Mouse (Mus musculus): ENCODE measurements at regions not wholly inside any gene's neighbourhood (a gene's known extent, or its start where the extent isn't known, plus 50 kb on each side); places are given as distances from the start of the nearest gene placed in this dataset.

DNA sequence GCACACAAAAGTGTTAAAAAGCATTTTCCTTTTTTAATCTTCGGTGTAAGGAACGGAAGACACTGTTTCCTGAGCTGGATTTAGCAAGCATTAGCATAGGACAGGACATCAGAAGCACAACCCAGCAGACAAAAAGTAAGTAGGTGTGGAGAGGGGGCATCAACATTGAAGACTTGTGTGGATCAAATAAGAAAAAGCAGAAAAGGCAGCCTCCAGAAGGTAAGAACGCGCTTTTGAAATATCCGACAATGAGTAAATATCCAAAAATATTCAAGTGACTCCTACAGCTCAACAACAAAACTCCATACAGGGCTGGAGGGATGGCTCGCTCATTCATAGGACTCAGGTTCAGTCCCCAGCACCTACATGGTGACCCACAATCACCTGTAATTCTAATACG lies 286.9 kb downstream of the Pdcd6ip start:
- H3K9me3 ChIP-seq (replicated peaks; ENCODE audit: control insufficient read depth, low read length) = no peaks in the 10 kb centered on the region
- no peak overlapping the region for H3K4me3 ChIP-seq (ENCODE audit: low read length)
- WGBS = 88% methylated on average over 7 of the region's 7 CpGs
- H3K4me1 ChIP-seq (ENCODE audit: control insufficient read depth, insufficient read depth, low read length) = no peaks in the 10 kb centered on the region
- no peak overlapping the region for H3K9ac ChIP-seq (ENCODE audit: low read length)
- H3K4me2 ChIP-seq (ENCODE audit: low read depth, low read length) = no peak overlapping the region
- no peaks in the 10 kb centered on the region for H3K36me3 ChIP-seq (ENCODE audit: control insufficient read depth, insufficient read depth)
- ATAC-seq (replicated peaks; ENCODE audit: extremely low read depth, insufficient read depth, low FRiP score) = no peak
- no peaks in the 10 kb centered on the region for H3K27me3 ChIP-seq (ENCODE audit: control insufficient read depth, insufficient read depth, low read length)
- H3K27ac ChIP-seq (ENCODE audit: low read length) = no peak overlapping the region

DNA sequence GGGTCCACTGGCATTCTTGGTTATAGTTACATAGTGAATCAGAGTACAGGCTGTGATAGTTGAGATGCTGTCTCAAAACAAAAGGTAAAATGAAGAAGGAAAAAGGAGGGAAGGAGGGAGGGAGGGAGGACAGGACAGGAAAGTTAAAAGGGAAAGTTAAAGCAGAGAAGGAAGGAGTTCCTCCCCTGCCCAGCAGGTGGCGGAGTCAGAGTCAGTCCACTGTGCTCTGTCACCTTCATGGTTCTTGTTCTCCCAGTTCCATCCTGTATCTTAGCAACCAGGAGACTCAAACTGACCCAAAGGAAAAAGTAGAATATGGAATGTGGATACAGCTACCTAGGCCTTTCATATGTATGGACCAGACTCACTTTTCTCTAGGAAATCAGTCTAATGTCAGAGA lies 288.3 kb downstream of the Pdcd6ip start:
- H3K4me3 ChIP-seq (ENCODE audit: low read length) = no peak overlapping the region
- H3K36me3 ChIP-seq (ENCODE audit: control insufficient read depth, insufficient read depth) = no peaks in the 10 kb centered on the region
- 100% methylated on average over 1 of the region's 1 CpGs for WGBS
- no peak overlapping the region for H3K4me2 ChIP-seq (ENCODE audit: low read depth, low read length)
- no peak overlapping the region for H3K27ac ChIP-seq (ENCODE audit: low read length)
- no peaks in the 10 kb centered on the region for H3K27me3 ChIP-seq (ENCODE audit: control insufficient read depth, insufficient read depth, low read length)
- no peaks in the 10 kb centered on the region for H3K9me3 ChIP-seq (replicated peaks; ENCODE audit: control insufficient read depth, low read length)
- H3K9ac ChIP-seq (ENCODE audit: low read length) = no peak overlapping the region
- no peaks in the 10 kb centered on the region for H3K4me1 ChIP-seq (ENCODE audit: control insufficient read depth, insufficient read depth, low read length)
- ATAC-seq (replicated peaks; ENCODE audit: extremely low read depth, insufficient read depth, low FRiP score) = no peak

DNA sequence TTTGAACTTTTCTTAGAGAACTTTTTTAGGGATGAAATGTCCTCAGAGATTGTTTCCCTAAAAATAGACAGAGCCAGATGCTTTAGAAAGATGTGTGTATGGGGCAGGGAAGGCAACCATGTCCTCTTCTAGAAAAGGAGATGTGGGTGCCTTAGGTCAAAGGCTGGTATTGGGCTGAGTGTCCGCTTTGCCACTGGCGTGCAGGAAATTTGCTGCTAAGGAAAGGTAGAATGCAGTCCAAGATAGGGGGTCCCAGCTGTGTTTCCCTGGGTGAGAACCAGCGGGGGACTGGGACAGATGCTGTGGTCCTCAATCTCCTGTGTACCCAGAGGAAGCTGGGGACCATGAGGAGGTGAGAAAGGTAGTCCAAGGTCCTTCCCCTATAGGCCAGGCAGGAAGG lies 291.0 kb downstream of the Pdcd6ip start:
- Histone ChIP-seq H3K9ac (ENCODE audit: low read length) (no peak overlapping the region), H3K27ac (ENCODE audit: low read length) (no peak overlapping the region), H3K36me3 (ENCODE audit: control insufficient read depth, insufficient read depth) (no peaks in the 10 kb centered on the region), H3K4me3 (ENCODE audit: low read length) (no peak overlapping the region), H3K9me3 (replicated peaks; ENCODE audit: control insufficient read depth, low read length) (no peaks in the 10 kb centered on the region), H3K27me3 (ENCODE audit: control insufficient read depth, insufficient read depth, low read length) (no peaks in the 10 kb centered on the region), H3K4me1 (ENCODE audit: control insufficient read depth, insufficient read depth, low read length) (no peaks in the 10 kb centered on the region), H3K4me2 (ENCODE audit: low read depth, low read length) (no peak overlapping the region)
- WGBS = 87% methylated on average over 3 of the region's 3 CpGs
- no peak for ATAC-seq (replicated peaks; ENCODE audit: extremely low read depth, insufficient read depth, low FRiP score)

DNA sequence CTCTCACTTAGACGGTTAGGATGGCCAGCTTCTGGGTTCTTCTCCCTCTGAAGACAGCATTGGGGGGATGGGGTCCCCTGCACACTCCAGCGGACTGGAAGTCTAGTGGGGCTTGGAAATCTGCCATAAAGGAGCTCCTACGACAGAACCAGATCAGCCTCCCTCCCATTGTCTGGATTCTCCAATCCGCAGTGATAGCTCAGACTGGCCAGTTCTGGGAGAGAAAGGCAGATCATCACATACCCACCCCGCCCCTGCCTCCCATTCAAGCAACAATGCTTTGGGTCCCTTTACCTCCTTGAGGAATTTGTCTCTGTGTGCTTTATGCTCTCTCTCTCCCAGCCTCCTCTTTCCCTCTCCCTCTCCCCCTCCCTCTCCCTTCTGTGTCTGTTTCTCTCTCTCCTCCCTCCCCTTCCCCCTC lies 292.5 kb downstream of the Pdcd6ip start:
- Histone ChIP-seq H3K4me1 (ENCODE audit: control insufficient read depth, insufficient read depth, low read length) (no peaks in the 10 kb centered on the region), H3K27me3 (ENCODE audit: control insufficient read depth, insufficient read depth, low read length) (no peaks in the 10 kb centered on the region), H3K9ac (ENCODE audit: low read length) (no peak overlapping the region), H3K9me3 (replicated peaks; ENCODE audit: control insufficient read depth, low read length) (no peaks in the 10 kb centered on the region), H3K4me3 (ENCODE audit: low read length) (no peak overlapping the region), H3K36me3 (ENCODE audit: control insufficient read depth, insufficient read depth) (no peaks in the 10 kb centered on the region), H3K4me2 (ENCODE audit: low read depth, low read length) (no peak overlapping the region), H3K27ac (ENCODE audit: low read length) (no peak overlapping the region)
- ATAC-seq (replicated peaks; ENCODE audit: extremely low read depth, insufficient read depth, low FRiP score) = no peak
- 41% methylated on average over 5 of the region's 5 CpGs for WGBS

- Histone ChIP-seq H3K4me3 (ENCODE audit: low read length) (no peak overlapping the region), H3K4me2 (ENCODE audit: low read depth, low read length) (no peak overlapping the region), H3K27me3 (ENCODE audit: control insufficient read depth, insufficient read depth, low read length) (no peaks in the 10 kb centered on the region), H3K36me3 (ENCODE audit: control insufficient read depth, insufficient read depth) (no peaks in the 10 kb centered on the region), H3K9me3 (replicated peaks; ENCODE audit: control insufficient read depth, low read length) (no peaks in the 10 kb centered on the region), H3K9ac (ENCODE audit: low read length) (no peak overlapping the region), H3K4me1 (ENCODE audit: control insufficient read depth, insufficient read depth, low read length) (no peaks in the 10 kb centered on the region), H3K27ac (ENCODE audit: low read length) (no peak overlapping the region)
- ATAC-seq (replicated peaks; ENCODE audit: extremely low read depth, insufficient read depth, low FRiP score) = no peak
- WGBS = 51% methylated on average over 1 of the region's 1 CpGs
Observed at GRCm38 (mm10) chr9:113414690-113415089, 293.4 kb downstream of the Pdcd6ip start.

DNA sequence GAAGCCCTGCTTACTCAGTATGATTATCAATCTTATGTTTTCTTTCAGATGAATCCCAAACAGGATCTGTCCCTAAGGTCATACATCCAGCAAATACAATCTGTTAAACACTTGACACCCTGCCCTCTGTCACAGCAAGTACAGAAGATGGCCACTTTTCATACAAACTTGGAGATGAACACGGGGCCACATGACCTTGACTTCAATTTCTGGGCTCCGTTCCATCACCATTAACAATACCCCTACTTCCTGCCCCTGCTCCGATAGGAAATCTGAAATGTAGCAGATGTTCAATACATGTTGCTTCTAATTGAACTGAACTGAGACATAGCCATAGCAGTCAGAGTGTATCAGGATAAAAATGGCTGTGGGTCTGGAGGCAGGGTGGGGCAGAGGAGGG lies 294.2 kb downstream of the Pdcd6ip start:
- Histone ChIP-seq H3K4me1 (ENCODE audit: control insufficient read depth, insufficient read depth, low read length) (no peaks in the 10 kb centered on the region), H3K36me3 (ENCODE audit: control insufficient read depth, insufficient read depth) (no peaks in the 10 kb centered on the region), H3K4me3 (ENCODE audit: low read length) (no peak overlapping the region), H3K27ac (ENCODE audit: low read length) (no peak overlapping the region), H3K4me2 (ENCODE audit: low read depth, low read length) (no peak overlapping the region), H3K27me3 (ENCODE audit: control insufficient read depth, insufficient read depth, low read length) (no peaks in the 10 kb centered on the region), H3K9ac (ENCODE audit: low read length) (no peak overlapping the region), H3K9me3 (replicated peaks; ENCODE audit: control insufficient read depth, low read length) (no peaks in the 10 kb centered on the region)
- WGBS = 47% methylated on average over 3 of the region's 3 CpGs
- no peak for ATAC-seq (replicated peaks; ENCODE audit: extremely low read depth, insufficient read depth, low FRiP score)

DNA sequence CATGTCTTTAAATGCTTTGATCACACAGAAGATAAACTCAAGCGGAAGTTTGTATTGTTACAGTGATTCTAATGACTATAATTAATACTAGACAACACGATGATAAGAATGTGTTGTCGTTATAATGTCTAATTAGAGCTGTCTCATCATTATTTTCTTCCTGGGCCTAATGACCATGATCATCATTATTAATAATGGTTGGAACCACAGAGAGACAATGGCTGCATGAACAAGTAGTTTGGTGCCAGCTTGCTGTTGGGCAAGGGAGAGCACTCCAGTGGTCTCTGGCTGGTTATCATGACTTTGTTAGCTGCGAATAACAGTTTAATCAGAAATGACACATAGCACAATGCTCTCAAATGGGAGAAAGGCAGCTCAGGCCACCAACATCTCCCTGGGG lies 296.4 kb downstream of the Pdcd6ip start:
- ATAC-seq (replicated peaks; ENCODE audit: extremely low read depth, insufficient read depth, low FRiP score) = no peak

GRCm38 (mm10) chr9:113408521-113408920 lies 299.5 kb downstream of the Pdcd6ip start:
- no peaks in the 10 kb centered on the region for H3K36me3 ChIP-seq (ENCODE audit: control insufficient read depth, insufficient read depth)
- H3K27ac ChIP-seq (ENCODE audit: low read length) = no peak overlapping the region
- WGBS = 72% methylated on average over 4 of the region's 4 CpGs
- no peaks in the 10 kb centered on the region for H3K27me3 ChIP-seq (ENCODE audit: control insufficient read depth, insufficient read depth, low read length)
- H3K9me3 ChIP-seq (replicated peaks; ENCODE audit: control insufficient read depth, low read length) = no peaks in the 10 kb centered on the region
- H3K4me2 ChIP-seq (ENCODE audit: low read depth, low read length) = no peak overlapping the region
- H3K4me1 ChIP-seq (ENCODE audit: control insufficient read depth, insufficient read depth, low read length) = no peaks in the 10 kb centered on the region
- H3K9ac ChIP-seq (ENCODE audit: low read length) = no peak overlapping the region
- no peak for ATAC-seq (replicated peaks; ENCODE audit: extremely low read depth, insufficient read depth, low FRiP score)
- no peak overlapping the region for H3K4me3 ChIP-seq (ENCODE audit: low read length)

More for the DNA sequence above, 296.4 kb downstream of the Pdcd6ip start:
- Histone ChIP-seq H3K4me3 (ENCODE audit: low read length) (no peak overlapping the region), H3K27ac (ENCODE audit: low read length) (no peak overlapping the region), H3K4me1 (ENCODE audit: control insufficient read depth, insufficient read depth, low read length) (no peaks in the 10 kb centered on the region), H3K27me3 (ENCODE audit: control insufficient read depth, insufficient read depth, low read length) (no peaks in the 10 kb centered on the region), H3K9me3 (replicated peaks; ENCODE audit: control insufficient read depth, low read length) (no peaks in the 10 kb centered on the region), H3K9ac (ENCODE audit: low read length) (no peak overlapping the region), H3K36me3 (ENCODE audit: control insufficient read depth, insufficient read depth) (no peaks in the 10 kb centered on the region), H3K4me2 (ENCODE audit: low read depth, low read length) (no peak overlapping the region)
- WGBS = 77% methylated on average over 4 of the region's 4 CpGs

DNA sequence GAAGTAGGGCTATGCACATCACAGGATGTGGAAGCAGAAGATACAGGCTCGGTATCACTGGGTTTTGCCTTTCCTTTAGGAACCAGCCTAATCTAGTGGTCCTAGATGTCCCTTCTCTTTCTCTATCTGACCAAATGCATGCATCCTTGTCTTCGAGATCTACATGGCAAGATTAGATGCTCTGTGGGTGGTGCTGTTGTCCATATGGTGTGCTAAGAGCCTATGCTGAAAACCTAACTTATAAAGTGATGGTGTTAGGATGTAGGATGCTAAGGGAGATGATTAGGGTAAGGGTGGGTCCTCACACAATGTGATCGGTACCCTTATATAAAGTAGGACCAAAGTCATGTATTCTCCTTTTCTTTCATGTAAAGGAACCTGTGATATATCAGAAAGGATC lies 313.7 kb downstream of the Pdcd6ip start:
- WGBS = 74% methylated on average over 3 of the region's 3 CpGs
- Histone ChIP-seq H3K4me1 (ENCODE audit: control insufficient read depth, insufficient read depth, low read length) (no peaks in the 10 kb centered on the region), H3K4me3 (ENCODE audit: low read length) (no peak overlapping the region), H3K9ac (ENCODE audit: low read length) (no peak overlapping the region), H3K4me2 (ENCODE audit: low read depth, low read length) (no peak overlapping the region), H3K36me3 (ENCODE audit: control insufficient read depth, insufficient read depth) (no peaks in the 10 kb centered on the region), H3K9me3 (replicated peaks; ENCODE audit: control insufficient read depth, low read length) (no peaks in the 10 kb centered on the region), H3K27me3 (ENCODE audit: control insufficient read depth, insufficient read depth, low read length) (no peaks in the 10 kb centered on the region), H3K27ac (ENCODE audit: low read length) (no peak overlapping the region)
- ATAC-seq (replicated peaks; ENCODE audit: extremely low read depth, insufficient read depth, low FRiP score) = no peak

DNA sequence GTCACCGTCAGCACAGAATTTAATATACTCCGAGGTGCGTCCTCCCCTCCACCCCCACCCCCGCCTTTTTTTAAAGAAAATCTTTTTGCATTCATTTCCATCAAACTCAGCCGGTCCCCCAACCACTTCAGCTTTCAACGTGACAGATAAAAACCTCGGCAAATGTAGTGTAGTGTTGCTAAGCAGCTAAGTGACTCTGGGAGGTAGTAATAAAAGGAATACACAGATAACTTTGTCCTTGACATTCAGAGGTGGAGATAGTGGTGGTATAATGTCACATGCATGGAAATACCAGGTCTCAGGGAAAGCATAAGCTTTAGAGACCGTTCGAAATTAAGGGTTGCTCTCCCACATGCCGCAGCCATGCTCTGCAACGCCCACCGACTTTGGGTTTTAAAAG lies 320.7 kb downstream of the Pdcd6ip start:
- H3K9ac ChIP-seq (ENCODE audit: low read length) = no peak overlapping the region
- 39% methylated on average over 12 of the region's 12 CpGs for WGBS
- H3K27ac ChIP-seq (ENCODE audit: low read length) = 0 out of 2 replicates have a peak overlapping the region, but pooled peaks have one; percentile 7
- peak overlapping the region; percentile 33; the same call in 1 of the 2 replicates for H3K4me2 ChIP-seq (ENCODE audit: low read depth, low read length)
- H3K36me3 ChIP-seq (ENCODE audit: control insufficient read depth, insufficient read depth) = no peaks in the 10 kb centered on the region
- ATAC-seq (replicated peaks; ENCODE audit: extremely low read depth, insufficient read depth, low FRiP score) = no peak
- H3K27me3 ChIP-seq (ENCODE audit: control insufficient read depth, insufficient read depth, low read length) = no peaks in the 10 kb centered on the region
- H3K4me3 ChIP-seq (ENCODE audit: low read length) = no peak overlapping the region
- 0 out of 2 replicates have a peak, but pooled peaks cover 4% of the 10 kb centered on the region for H3K9me3 ChIP-seq (replicated peaks; ENCODE audit: control insufficient read depth, low read length)
- peaks cover 5% of the 10 kb centered on the region for H3K4me1 ChIP-seq (ENCODE audit: control insufficient read depth, insufficient read depth, low read length)
